Mouse (Mus musculus) forebrain, embryonic 16.5 days (tissue): ENCODE results near the gene Arih2. TPM values are rescaled to one million over a fixed set of nuclear protein-coding genes. Genes with fewer than 3 reads are reported as not detected.

ENCODE experiments used
- ATAC-seq: fragments of 200-750 bp; cut with Nextera tagmentation; 2 replicates; pipeline ENCODE4 v1.8.0; 2017; ENCODE audit warnings: mild to moderate bottlenecking, moderate library complexity
- H3K27ac ChIP-seq: fragments of 300-500 bp; sonication (generic); 2 replicates; pipeline ENCODE4 v1.5.1; 2014; ENCODE audit warnings: low read length, control low read depth
- H3K27me3 ChIP-seq: fragments of 300-500 bp; sonication (generic); replicated peaks from 2 replicates; pipeline ENCODE4 v1.6.1; 2014; ENCODE audit warnings: low read length; ENCODE audit not compliant: control insufficient read depth, insufficient read depth
- H3K36me3 ChIP-seq: fragments of 300-500 bp; sonication (generic); 2 replicates; pipeline ENCODE4 v1.6.1; 2014; ENCODE audit not compliant: control insufficient read depth, insufficient read depth
- H3K4me1 ChIP-seq: fragments of 300-500 bp; sonication (generic); replicated peaks from 2 replicates; pipeline ENCODE4 v1.6.1; 2014; ENCODE audit warnings: low read length; ENCODE audit not compliant: control insufficient read depth, insufficient read depth
- H3K4me2 ChIP-seq: fragments of 300-500 bp; sonication (generic); 2 replicates; pipeline ENCODE4 v1.6.1; 2014; ENCODE audit warnings: mild to moderate bottlenecking, low read length, control low read depth
- H3K4me3 ChIP-seq: fragments of 300-500 bp; sonication (generic); replicated peaks from 2 replicates; pipeline ENCODE4 v1.5.1; 2014; ENCODE audit warnings: mild to moderate bottlenecking, low read length, control low read depth
- H3K9ac ChIP-seq: fragments of 300-500 bp; sonication (generic); replicated peaks from 2 replicates; pipeline ENCODE4 v1.6.1; 2014; ENCODE audit warnings: low read depth, low read length, control low read depth
- H3K9me3 ChIP-seq: fragments of 300-500 bp; sonication (generic); 2 replicates; pipeline ENCODE4 v1.6.1; 2016; ENCODE audit warnings: low read length; ENCODE audit not compliant: control insufficient read depth
- WGBS: fragments of 180-500 bp; shearing (Covaris S2); extraction: QIAGEN DNeasy Blood & Tissue Kit; methylation state at CpG from one replicate; pipeline ENCODE4 v1.1.7; 2014; 5-methylcytosine and 5-hydroxymethylcytosine counted together
- polyA plus RNA-seq: library from polyadenylated mRNA; unstranded; fragments of >200 nt; fragmentation: Nextera tagmentation; extraction: Ambion mirVana; gene quantifications from 2 replicates; pipeline ENCODE4 v1.2.1, GENCODE M21; 2015

Gene Arih2
- polyA plus RNA-seq, 1 experiment from 2014 or later: 61.8 TPM

DNA sequence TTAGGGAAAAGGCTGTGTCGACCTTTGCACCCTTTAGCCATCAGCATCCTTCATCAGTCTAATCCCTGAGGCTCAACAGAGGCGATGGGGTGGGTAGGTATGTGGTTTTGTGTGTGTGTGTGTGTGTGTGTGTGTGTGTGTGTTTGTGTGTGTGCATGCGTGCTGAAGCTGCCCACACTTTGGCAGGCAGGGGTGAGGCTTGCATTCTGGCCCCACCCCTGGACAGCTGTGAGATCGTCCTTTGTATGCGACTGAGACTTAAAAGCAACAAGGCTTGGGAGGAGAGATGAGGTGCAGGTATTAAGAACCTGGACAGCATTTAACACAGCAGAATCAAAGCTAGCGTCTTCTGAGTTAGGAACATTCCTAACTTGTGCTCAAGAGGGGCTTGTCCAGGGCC lies 72.2 kb downstream of the Arih2 start:
- peaks cover 40% of the 10 kb centered on the region for H3K4me1 ChIP-seq
- no peaks in the 10 kb centered on the region for H3K9me3 ChIP-seq
- peaks cover 24% of the 10 kb centered on the region for H3K36me3 ChIP-seq
- no peak overlapping the region for H3K27ac ChIP-seq
- peak overlapping the region; percentile 15; the same call in 1 of the 2 replicates for H3K9ac ChIP-seq
- H3K27me3 ChIP-seq: no peaks in the 10 kb centered on the region
- peak overlapping the region; percentile 61 for H3K4me2 ChIP-seq
- WGBS: 41% methylated on average over 6 of the region's 6 CpGs
- ATAC-seq: no peak
- H3K4me3 ChIP-seq: peak overlapping the region; percentile 91

DNA sequence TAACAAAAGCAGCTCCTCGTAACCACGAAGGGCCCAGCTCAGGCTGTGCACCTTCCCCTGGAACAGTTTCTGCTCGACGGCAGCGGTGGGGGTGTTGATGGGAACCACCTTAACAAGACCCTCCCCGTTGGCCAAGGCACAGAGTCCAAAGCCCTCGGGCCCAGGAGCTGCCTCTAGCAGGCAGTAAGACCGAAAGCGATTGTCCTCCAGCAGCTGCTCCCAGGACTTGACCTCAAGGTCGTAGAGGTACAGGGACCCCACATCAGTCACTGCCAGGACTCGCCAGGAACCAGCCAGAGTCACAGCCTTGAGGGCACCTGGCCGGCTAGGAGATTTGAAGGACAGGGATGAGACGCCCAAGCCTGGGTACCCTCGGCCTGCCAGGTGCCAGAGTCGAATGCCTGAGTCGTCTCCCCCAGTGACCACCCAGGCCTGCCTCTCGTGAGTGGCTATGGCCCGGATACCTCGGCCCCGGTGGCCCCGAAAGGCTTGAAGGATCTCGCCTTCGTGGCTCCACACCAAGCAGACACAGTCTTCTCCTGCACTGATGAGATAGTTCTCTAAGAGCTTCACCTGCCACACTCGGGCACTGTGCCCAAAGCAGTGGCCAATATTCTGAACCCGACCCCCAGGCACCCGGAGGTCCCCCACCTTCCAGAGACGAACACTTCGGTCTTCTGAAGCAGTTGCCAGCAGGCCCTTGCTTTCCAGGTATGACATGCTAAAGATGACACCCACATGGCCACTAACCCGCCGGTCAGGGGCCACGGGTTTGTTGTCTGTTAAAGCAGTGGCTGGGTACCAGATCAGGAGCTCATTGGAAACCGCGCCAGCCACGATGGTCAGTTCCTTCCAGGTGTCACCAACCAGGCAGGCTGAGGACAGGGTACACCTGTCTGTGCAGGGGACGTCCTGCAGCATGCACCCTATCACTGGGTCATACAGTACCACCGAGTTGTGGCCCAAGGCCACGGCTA lies 73.6 kb downstream of the Arih2 start:
- no peak overlapping the region for H3K27ac ChIP-seq
- no peaks in the 10 kb centered on the region for H3K27me3 ChIP-seq
- no peak overlapping the region for H3K4me3 ChIP-seq
- no peak for ATAC-seq
- H3K4me1 ChIP-seq: peaks cover 44% of the 10 kb centered on the region
- H3K4me2 ChIP-seq: no peak overlapping the region
- no peaks in the 10 kb centered on the region for H3K9me3 ChIP-seq
- peaks cover 33% of the 10 kb centered on the region for H3K36me3 ChIP-seq
- WGBS: 90% methylated on average over 37 of the region's 37 CpGs
- no peak overlapping the region; the same call in 1 of the 2 replicates for H3K9ac ChIP-seq

DNA sequence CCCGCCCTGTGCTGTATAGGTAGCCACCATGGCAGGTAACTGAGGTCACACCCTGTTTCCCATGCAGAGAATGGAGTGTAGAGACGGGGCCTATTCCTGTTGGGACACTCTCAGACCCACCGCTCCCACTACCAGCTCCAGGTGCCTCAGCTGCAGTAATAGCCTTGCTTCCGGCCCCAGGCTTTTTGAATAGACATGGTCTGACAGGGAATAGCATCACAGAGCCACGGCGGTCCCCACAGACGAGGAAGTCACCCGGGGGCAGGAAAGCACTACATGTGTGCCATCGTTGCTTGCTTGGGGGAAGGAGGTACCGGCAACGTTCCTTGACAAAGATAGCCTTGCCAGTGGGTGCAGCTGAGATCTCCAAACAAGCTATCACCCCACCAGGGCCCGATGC lies 74.3 kb downstream of the Arih2 start:
- Histone ChIP-seq H3K4me2 (no peak overlapping the region), H3K9me3 (no peaks in the 10 kb centered on the region), H3K4me3 (no peak overlapping the region), H3K36me3 (peaks cover 33% of the 10 kb centered on the region), H3K27ac (no peak overlapping the region), H3K27me3 (no peaks in the 10 kb centered on the region), H3K9ac (no peak overlapping the region), H3K4me1 (peaks cover 50% of the 10 kb centered on the region)
- ATAC-seq: no peak
- WGBS: 90% methylated on average over 12 of the region's 12 CpGs

DNA sequence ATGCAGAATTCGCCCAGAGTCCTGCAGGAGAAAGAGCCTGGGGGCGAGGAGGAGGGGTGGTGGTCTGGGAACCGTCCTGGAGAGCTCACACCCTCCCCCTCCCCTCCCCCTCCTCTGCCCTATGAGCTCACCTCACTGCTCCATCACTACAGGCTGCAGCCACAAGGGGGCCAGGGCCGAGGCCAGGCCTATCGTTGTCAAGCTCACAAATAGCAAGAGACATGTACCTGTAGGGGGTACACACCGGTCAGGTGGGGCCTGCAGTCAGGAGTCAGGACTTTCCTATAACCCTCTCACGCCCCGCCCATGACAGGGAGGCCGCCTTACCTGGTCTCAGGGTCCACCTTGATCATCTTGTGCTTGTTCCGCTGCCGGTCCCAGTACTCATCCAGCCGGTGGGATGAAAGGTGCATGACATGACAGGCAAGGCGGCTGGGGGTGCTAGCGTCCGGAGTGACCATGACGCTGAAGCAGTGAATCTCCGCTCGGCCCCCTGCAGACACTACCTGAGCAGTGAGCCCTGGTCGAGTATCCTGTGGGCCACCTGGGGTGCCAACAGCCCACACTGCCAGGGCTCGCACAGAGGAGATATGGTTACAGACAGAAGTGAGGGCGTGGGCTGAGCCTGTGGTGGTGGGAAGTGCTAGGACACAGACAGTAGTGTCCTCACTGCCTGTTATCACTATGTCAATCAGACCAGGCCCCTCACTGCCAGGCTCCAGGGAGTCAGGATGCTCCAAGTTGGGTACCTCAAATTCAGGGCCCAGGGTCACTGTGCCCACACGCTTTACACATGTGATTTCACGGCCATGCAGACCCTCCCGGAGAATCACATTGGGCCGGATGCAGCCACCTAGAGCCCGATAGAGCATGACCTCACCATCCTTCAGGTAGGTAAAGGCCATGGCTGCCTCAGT lies 75.2 kb downstream of the Arih2 start:
- H3K27me3 ChIP-seq: no peaks in the 10 kb centered on the region
- no peak overlapping the region for H3K4me2 ChIP-seq
- H3K4me1 ChIP-seq: peaks cover 51% of the 10 kb centered on the region
- H3K4me3 ChIP-seq: no peak overlapping the region
- H3K27ac ChIP-seq: no peak overlapping the region
- ATAC-seq: no peak
- H3K36me3 ChIP-seq: peaks cover 33% of the 10 kb centered on the region
- 0 out of 2 replicates have a peak overlapping the region, but pooled peaks have one; percentile 1 for H3K9ac ChIP-seq
- 46% methylated on average over 26 of the region's 26 CpGs for WGBS
- no peaks in the 10 kb centered on the region for H3K9me3 ChIP-seq

DNA sequence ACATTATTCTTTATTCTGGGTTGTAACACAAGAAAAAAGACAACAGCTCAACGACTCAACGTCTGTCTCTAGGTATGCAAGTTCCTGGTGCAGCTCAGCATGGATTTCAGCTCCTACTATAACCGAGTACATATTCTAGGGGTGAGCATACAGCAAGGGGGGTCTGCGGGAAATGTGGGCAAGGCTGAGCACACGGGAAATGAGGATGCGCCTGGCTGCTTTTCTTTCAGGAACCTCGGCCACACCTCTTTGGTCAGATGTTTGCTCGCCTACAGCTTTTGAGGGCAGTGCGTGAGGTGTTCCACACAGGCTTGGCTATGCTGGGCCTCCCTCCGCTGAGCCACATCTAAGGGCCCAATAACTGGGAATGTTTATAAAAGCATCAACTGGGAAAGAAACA lies 76.9 kb downstream of the Arih2 start:
- H3K27ac ChIP-seq: no peak overlapping the region
- peaks cover 33% of the 10 kb centered on the region for H3K36me3 ChIP-seq
- H3K4me3 ChIP-seq: no peak overlapping the region
- no peaks in the 10 kb centered on the region for H3K9me3 ChIP-seq
- no peak overlapping the region for H3K9ac ChIP-seq
- no peak overlapping the region for H3K4me2 ChIP-seq
- 83% methylated on average over 10 of the region's 10 CpGs for WGBS
- peaks cover 54% of the 10 kb centered on the region for H3K4me1 ChIP-seq
- no peaks in the 10 kb centered on the region for H3K27me3 ChIP-seq
- ATAC-seq: no peak

DNA sequence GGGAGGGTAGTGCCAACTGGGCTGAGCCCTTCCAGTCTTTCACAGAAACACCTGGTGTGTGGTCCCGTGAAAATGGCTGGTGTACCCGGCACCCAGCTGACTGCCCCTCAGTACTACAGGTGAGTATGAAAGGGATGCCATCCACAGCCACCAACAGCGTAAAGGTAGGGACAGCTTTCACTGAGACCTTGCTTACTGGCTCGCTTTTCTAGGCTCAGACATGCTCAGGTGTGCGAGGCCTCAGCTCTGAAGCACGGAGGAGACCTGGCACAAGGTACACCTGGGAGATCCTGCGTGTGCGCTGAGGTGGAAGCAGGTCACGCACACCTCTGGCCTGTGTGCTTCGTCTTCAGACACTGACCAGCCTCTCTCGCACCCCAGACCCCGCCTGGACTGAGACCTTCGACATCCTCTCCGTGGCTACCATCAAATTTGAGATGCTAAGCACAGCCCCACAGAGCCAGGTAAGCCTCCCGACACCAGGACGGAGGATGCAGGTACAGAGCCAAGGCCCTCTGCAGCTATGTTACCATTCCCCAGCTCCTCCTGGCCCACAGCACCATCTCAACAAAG lies 77.7 kb downstream of the Arih2 start:
- Histone ChIP-seq H3K27me3 (no peaks in the 10 kb centered on the region), H3K9me3 (no peaks in the 10 kb centered on the region), H3K4me2 (no peak overlapping the region), H3K36me3 (peaks cover 33% of the 10 kb centered on the region), H3K9ac (no peak overlapping the region), H3K27ac (no peak overlapping the region), H3K4me1 (peaks cover 45% of the 10 kb centered on the region), H3K4me3 (no peak overlapping the region)
- no peak for ATAC-seq
- WGBS: 94% methylated on average over 16 of the region's 16 CpGs

DNA sequence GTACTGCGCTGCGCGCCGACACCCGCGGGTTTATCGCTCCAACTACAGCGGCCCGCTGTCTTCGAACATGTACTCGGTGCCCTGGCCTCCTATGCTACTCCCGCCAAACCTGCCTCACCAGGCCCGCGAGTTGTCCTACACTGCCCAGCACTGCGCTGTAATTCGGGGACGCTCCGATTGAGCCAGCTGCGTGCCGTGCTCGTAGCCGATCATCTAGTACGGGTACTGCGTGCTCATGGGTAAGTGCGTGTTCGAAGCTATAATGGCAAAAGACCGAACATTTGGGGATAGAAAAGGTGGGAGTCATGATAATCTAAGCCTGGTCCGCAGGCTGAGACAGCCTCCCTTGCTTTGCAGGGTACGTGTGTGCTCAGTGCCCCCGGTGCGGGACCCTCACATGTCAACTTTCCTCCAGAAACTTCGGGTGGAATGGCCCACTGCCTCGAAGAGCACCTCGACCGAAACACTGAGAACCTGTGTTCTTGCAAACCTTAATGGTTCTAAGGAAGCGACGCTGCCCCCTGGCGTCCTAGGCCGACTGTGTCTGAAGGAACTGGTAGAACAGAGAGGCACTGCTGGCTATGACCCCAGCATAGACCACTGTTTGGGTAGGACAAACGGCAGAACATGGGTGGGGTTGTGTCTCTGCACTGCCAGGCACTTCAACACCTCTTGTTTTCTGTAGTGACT lies 78.8 kb downstream of the Arih2 start:
- peak overlapping the region; percentile 83 for H3K4me2 ChIP-seq
- H3K9me3 ChIP-seq: no peaks in the 10 kb centered on the region
- H3K9ac ChIP-seq: peak overlapping the region; percentile 48
- WGBS: 2% methylated on average over 40 of the region's 40 CpGs
- ATAC-seq: no peak; the same call in 1 of the 2 replicates
- H3K36me3 ChIP-seq: peaks cover 33% of the 10 kb centered on the region
- peak overlapping the region; percentile 11; the same call in 1 of the 2 replicates for H3K27ac ChIP-seq
- H3K4me3 ChIP-seq: peak overlapping the region; percentile 49
- peaks cover 47% of the 10 kb centered on the region for H3K4me1 ChIP-seq
- no peaks in the 10 kb centered on the region for H3K27me3 ChIP-seq

DNA sequence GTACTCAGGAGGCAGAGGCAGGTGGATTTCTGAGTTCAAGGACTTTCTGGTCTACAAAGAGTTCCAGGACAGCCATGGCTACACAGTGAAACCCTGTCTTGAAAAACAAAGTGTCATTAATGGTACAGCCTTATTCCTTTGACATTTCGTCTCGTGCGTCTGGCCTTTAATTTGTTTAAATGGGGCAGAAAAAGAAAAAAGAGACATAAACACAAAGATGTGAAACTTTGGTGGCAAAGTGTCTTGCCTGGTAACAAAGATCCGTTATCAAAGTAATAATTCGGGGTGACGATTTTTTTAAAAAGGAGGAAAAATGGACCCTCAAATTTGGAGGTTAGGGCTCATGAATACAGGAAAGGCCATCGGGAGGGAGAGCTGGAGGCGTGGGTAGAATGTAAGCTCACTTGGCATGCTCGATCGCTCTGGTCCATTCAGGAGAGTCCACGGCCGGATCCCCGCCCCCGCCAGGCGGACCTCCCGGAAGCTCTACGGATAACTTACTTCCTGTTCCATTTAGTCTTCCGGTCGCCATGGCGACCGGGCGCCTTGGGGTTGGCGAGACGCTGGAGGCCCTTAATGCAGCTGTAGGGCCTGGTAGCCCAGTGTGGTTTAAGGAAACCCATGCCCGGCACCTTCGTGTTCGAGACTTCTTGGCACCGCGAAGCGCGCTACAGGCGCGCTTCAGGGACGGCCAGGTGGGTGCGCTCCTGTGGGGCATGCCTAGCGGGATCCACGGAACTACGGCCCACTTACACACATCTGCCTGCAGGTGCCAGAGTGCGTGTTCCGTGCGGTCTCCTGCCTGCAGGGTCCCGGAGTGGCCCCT lies 79.6 kb downstream of the Arih2 start, which contains the start of gene Dalrd3:
Dalrd3 (plus strand) TSS at position 506 of the 826 bp plus-strand sequence.
- H3K4me3 ChIP-seq: peak within 1 kb of the TSS; percentile 49
- no peaks in the 10 kb centered on the region for H3K27me3 ChIP-seq
- peaks cover 44% of the 10 kb centered on the region for H3K4me1 ChIP-seq
- H3K36me3 ChIP-seq: peaks cover 30% of the 10 kb centered on the region
- no peaks in the 10 kb centered on the region for H3K9me3 ChIP-seq
- H3K27ac ChIP-seq: peak within 1 kb of the TSS; percentile 26
- ATAC-seq: peak; percentile 64
- H3K9ac ChIP-seq: peak within 1 kb of the TSS; percentile 48
- 5% methylated on average over 42 of the region's 42 CpGs for WGBS
- peak within 1 kb of the TSS; percentile 83 for H3K4me2 ChIP-seq
